ENCODE assay signal across 15 mouse cellular contexts in genomic region chr14:67582201-67582782, GRCm38 (mm10).
DNase-seq lines count a peak whose midpoint lies in the region; ATAC-seq lines count a peak whose summit lies in the region.
"Had no signal": no experiment of that assay in that cellular context is flagged by ENCODE, and none has a peak within 500 bp of the region (broad histone marks: within the 10 kb centered on the region; RNA-seq: fewer than 3 reads in every experiment).

No protein-coding gene starts in this region.

- no peak overlapping the region for H3K4me3 ChIP-seq in hindbrain, embryonic 12.5 days
- no peak overlapping the region for H3K4me3 ChIP-seq in hindbrain, embryonic 11.5 days (ENCODE audit: low read depth, low read length)
- no peak overlapping the region for H3K4me3 ChIP-seq in embryonic facial prominence, embryonic 15.5 days (replicated peaks)
- no peak overlapping the region for H3K4me3 ChIP-seq in midbrain, embryonic 13.5 days (replicated peaks)
- H3K4me3 ChIP-seq: heart, embryonic 13.5 days; lung, embryonic 15.5 days; midbrain, embryonic 12.5 days had no signal

- no peak for DNase-seq in hindbrain, embryonic 11.5 days (ENCODE audit: low spot score)
- peak; percentile 53 for DNase-seq in brain, adult 2 months (ENCODE audit: low read depth, low spot score)
- no peak for DNase-seq in MN1 (ENCODE audit: low spot score)
- no peak for DNase-seq in ovary, postnatal 10 days (ENCODE audit: low spot score)
- DNase-seq: cerebellum, adult 9-10 months; gastrocnemius, postnatal 14 days; kidney, postnatal 14 days; liver; spleen, adult 18-20 months had no signal

- no peak for ATAC-seq in hindbrain, embryonic 12.5 days (ENCODE audit: low FRiP score)
- no peak for ATAC-seq in hindbrain, embryonic 11.5 days (ENCODE audit: low FRiP score)
- ATAC-seq in embryonic facial prominence, embryonic 15.5 days (ENCODE audit: insufficient number of reproducible peaks, low FRiP score, low TSS enrichment, low read depth), result peak; percentile 65
- ATAC-seq in midbrain, embryonic 13.5 days, result no peak

- H3K27ac ChIP-seq in hindbrain, embryonic 12.5 days, result 0 out of 2 replicates have a peak overlapping the region, but pooled peaks have one; percentile 1
- no peak overlapping the region for H3K27ac ChIP-seq in hindbrain, embryonic 11.5 days (ENCODE audit: low read depth, low read length)
- peak overlapping the region; percentile 45 for H3K27ac ChIP-seq in embryonic facial prominence, embryonic 15.5 days (replicated peaks)
- peak overlapping the region; percentile 44; the same call in 1 of the 2 replicates for H3K27ac ChIP-seq in midbrain, embryonic 13.5 days
- H3K27ac ChIP-seq: heart, embryonic 13.5 days; lung, embryonic 15.5 days; midbrain, embryonic 12.5 days had no signal

- H3K4me2 ChIP-seq in hindbrain, embryonic 12.5 days (replicated peaks), result no peak overlapping the region
- H3K4me2 ChIP-seq in hindbrain, embryonic 11.5 days (replicated peaks; ENCODE audit: low read depth, low read length), result no peak overlapping the region
- H3K4me2 ChIP-seq in embryonic facial prominence, embryonic 15.5 days (replicated peaks), result no peak overlapping the region
- H3K4me2 ChIP-seq in midbrain, embryonic 13.5 days (replicated peaks), result no peak overlapping the region
- H3K4me2 ChIP-seq: heart, embryonic 13.5 days; lung, embryonic 15.5 days; midbrain, embryonic 12.5 days had no signal

- no peak overlapping the region for H3K9ac ChIP-seq in hindbrain, embryonic 12.5 days
- H3K9ac ChIP-seq in hindbrain, embryonic 11.5 days (ENCODE audit: low read depth, low read length), result no peak overlapping the region
- no peak overlapping the region for H3K9ac ChIP-seq in embryonic facial prominence, embryonic 15.5 days
- no peak overlapping the region for H3K9ac ChIP-seq in midbrain, embryonic 13.5 days (replicated peaks)
- H3K9ac ChIP-seq: heart, embryonic 13.5 days; lung, embryonic 15.5 days; midbrain, embryonic 12.5 days had no signal

- no peaks in the 10 kb centered on the region for H3K36me3 ChIP-seq in hindbrain, embryonic 12.5 days
- H3K36me3 ChIP-seq in hindbrain, embryonic 11.5 days (ENCODE audit: control insufficient read depth, insufficient read depth, low read length), result no peaks in the 10 kb centered on the region
- no peaks in the 10 kb centered on the region for H3K36me3 ChIP-seq in embryonic facial prominence, embryonic 15.5 days
- H3K36me3 ChIP-seq in midbrain, embryonic 13.5 days, result no peaks in the 10 kb centered on the region
- H3K36me3 ChIP-seq: heart, embryonic 13.5 days; lung, embryonic 15.5 days; midbrain, embryonic 12.5 days had no signal

- H3K4me1 ChIP-seq in hindbrain, embryonic 12.5 days, result peaks cover 13% of the 10 kb centered on the region; the same call in 1 of the 2 replicates
- H3K4me1 ChIP-seq in hindbrain, embryonic 11.5 days (replicated peaks; ENCODE audit: control insufficient read depth, insufficient read depth, low read length), result no peaks in the 10 kb centered on the region
- peaks cover 11% of the 10 kb centered on the region for H3K4me1 ChIP-seq in embryonic facial prominence, embryonic 15.5 days
- peaks cover 10% of the 10 kb centered on the region for H3K4me1 ChIP-seq in midbrain, embryonic 13.5 days (replicated peaks)
- H3K4me1 ChIP-seq: heart, embryonic 13.5 days; lung, embryonic 15.5 days had no signal

- H3K9me3 ChIP-seq in hindbrain, embryonic 12.5 days (replicated peaks), result no peaks in the 10 kb centered on the region
- H3K9me3 ChIP-seq in hindbrain, embryonic 11.5 days (ENCODE audit: control insufficient read depth, low read length), result no peaks in the 10 kb centered on the region
- H3K9me3 ChIP-seq in embryonic facial prominence, embryonic 15.5 days (replicated peaks), result no peaks in the 10 kb centered on the region
- H3K9me3 ChIP-seq in midbrain, embryonic 13.5 days, result no peaks in the 10 kb centered on the region; the same call in 1 of the 2 replicates
- H3K9me3 ChIP-seq: lung, embryonic 15.5 days; midbrain, embryonic 12.5 days had no signal

- WGBS in hindbrain, embryonic 12.5 days, result 63% methylated on average over 8 of the region's 8 CpGs
- WGBS in hindbrain, embryonic 11.5 days, result 72% methylated on average over 8 of the region's 8 CpGs
- 41% methylated on average over 8 of the region's 8 CpGs for WGBS in embryonic facial prominence, embryonic 15.5 days
- 70% methylated on average over 8 of the region's 8 CpGs for WGBS in midbrain, embryonic 13.5 days

- no peaks in the 10 kb centered on the region for H3K27me3 ChIP-seq in hindbrain, embryonic 12.5 days
- no peaks in the 10 kb centered on the region for H3K27me3 ChIP-seq in hindbrain, embryonic 11.5 days (ENCODE audit: control insufficient read depth, insufficient read depth, low read length)
- no peaks in the 10 kb centered on the region for H3K27me3 ChIP-seq in embryonic facial prominence, embryonic 15.5 days
- no peaks in the 10 kb centered on the region for H3K27me3 ChIP-seq in midbrain, embryonic 13.5 days
- H3K27me3 ChIP-seq: heart, embryonic 13.5 days; lung, embryonic 15.5 days; midbrain, embryonic 12.5 days had no signal
